Mouse (Mus musculus) urinary bladder, adult 2 months (tissue): ENCODE results near the gene Evc2. TPM values are rescaled to one million over a fixed set of nuclear protein-coding genes. Genes with fewer than 3 reads are reported as not detected.

Experiments used
- DNase-seq: peaks from one replicate; pipeline ENCODE4 v3.0.0; 2022; ENCODE audit warnings: low spot score
- polyA plus RNA-seq: library from polyadenylated mRNA; depleted of rRNA; stranded (reverse); fragments of >200 nt; gene quantifications from 2 replicates; pipeline ENCODE4 v1.2.3, GENCODE M21; 2012

Gene Evc2
- polyA plus RNA-seq, 1 experiment = 23.7 TPM

DNA sequence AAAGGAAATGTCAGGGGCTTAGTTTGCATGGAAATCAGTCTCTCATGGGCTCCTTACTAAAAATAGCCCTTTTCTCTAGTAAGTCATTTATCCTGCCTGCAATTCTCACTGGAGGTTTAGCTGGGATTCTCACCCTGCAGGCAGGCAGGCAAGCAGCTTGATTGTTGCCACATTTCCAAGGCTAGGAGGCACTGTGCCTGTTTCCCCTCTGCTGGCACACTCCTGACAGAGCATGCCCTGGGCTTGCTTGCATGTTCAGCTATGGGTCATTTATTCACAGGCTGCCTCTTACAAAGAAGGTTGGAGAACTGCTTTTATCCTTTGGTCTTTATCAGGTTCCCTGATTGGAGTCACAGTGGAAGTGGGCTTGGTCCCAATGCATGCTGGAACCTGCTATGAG lies 27.5 kb downstream of the Evc2 start:
- DNase-seq = no peak

DNA sequence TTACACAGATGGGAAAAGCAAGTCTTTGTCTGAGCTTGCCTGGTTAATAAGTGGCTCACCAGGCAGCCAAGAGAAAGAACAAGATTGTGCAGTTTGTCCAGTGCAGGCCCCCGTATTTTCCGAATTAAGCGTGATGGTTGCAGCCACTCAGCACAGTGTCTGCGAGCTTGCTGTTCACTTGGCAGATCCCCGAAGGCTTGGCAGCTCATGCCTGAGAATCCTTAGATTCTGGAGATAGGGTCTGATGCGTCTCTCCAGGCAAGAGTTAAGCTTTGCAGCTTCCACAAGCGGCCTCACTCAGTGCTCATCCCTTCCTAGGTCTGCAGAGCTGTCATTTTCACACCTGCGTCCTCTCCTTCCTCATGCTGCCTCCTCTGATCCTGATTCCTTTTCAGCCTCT lies 30.5 kb downstream of the Evc2 start:
- DNase-seq = no peak

DNA sequence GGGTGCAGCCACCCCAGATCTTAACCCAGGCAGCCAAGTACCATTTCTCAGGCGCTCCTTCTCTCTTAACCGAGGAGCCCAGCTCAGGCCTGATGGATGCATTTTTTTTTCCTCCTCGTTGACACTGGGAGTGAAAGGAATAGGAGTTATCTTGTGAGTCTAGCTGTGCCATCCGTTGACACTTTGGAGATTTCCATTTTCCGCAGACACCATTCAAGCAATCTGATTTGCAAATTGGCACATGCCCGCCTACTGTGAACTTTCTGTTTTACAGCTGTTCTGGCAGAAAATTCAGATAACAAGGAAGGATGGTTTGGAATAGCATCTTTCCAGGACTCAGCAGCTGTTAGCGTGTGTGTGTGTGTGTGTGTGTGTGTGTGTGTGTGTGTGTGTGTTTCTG lies 39.1 kb downstream of the Evc2 start:
- no peak for DNase-seq

DNA sequence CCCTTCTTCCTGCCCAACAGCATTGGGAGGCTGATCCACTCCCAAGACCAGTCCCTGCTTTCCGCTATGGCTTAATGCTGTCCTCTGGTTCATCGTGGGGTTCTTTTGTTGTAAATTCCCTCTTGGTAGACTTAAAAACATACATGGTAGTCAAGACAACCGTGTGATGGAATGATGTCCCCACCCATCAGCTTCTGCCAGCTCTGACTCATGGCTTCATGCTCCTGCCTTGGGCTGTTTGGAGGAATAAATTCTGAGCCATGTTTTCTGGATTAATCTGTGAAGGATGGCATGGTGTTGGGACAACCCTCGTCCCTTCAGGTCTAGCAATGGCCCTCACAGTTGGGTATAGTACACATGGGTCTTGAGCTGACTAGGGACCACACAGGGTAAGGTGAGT lies 42.3 kb downstream of the Evc2 start:
- no peak for DNase-seq

DNA sequence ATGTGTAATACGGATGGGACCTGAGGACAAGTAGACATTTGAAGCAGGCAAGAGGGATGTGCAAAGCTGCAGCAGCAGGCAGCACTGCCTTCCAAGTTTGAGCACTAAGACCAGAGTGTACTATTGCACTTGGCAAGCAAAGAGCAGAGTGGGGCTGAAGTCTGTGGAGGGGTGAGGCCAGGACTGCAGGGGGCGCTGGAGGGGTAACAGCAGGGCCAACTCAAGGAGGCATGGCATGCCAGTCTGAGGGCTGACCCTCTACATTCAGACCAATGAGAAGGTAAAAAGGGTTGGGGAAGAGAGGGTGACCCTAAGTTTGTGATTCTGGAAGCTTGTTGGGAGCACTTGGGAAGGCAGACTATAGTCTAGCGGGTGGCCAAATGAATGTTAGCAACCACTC lies 45.3 kb downstream of the Evc2 start:
- no peak for DNase-seq

DNA sequence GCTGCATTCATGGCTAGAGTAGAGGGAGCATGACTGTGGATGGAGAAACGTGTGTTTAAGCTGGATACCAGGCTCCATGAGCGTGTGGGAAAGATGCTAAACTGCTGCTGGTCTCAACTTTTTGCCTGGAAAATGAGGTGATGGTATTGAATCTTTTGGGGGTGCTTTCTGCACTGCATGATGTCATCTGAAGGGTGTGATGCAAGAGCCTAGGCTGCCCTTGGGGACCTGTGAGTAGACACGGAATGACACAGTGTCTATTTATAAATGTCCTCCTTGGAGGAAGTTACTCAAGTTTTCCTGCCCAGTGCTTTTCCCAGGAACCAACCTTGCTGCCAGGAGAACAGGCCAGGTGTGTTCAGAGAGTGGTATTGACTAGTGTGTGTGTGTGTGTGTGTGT lies 50.3 kb downstream of the Evc2 start:
- DNase-seq = no peak

DNA sequence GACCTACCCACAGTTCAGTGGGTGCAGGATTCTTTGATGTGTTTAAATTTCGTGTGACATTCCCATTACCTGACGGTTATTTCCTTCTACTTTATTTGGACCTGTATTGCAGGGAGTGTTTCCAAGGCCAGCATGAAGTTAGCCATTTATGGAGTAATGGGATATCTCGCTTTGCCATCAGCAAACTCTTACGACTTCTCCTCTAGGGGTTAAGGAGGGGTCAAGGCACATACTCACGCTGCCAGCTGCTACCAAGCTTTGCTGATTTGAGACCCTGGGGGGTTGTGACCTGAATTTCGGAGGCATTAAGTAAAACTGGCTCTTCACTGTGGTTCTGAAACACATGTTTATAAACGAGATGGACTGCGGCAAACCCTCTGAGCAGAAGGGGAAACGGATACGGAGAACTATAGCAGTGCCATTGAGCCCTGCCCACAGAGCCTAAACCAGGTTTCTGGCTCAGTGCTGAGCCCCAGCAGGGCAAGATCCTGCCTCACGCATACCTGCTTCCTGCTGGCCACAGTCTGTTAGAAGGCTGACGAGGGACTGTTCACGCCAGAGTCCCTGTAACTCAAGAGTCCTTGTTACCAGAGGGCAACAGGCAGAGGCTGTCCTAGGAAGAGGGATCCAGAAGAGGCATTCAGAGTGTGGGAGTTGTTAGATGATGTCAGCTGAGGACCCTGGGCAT lies 51.7 kb downstream of the Evc2 start:
- DNase-seq = no peak

DNA sequence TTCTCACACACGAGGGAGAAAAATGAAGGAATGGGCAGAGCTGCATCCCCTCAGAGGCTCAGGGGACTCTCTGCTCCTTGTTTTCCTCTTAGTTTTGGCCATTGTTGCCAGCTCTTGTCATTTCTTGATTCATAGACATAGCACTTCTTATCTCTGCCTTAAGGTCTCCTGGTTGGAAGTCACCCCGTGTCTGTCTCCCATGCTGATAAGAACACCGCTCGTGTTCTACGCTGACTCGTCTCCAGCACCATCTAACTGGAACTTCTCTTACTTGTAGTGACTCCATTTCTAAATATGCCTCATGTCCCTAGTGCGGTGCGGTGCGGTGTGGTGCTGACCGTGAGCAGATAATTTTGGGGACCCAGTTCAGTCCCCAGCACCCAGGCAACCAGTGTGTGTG lies 52.6 kb downstream of the Evc2 start:
- no peak for DNase-seq

DNA sequence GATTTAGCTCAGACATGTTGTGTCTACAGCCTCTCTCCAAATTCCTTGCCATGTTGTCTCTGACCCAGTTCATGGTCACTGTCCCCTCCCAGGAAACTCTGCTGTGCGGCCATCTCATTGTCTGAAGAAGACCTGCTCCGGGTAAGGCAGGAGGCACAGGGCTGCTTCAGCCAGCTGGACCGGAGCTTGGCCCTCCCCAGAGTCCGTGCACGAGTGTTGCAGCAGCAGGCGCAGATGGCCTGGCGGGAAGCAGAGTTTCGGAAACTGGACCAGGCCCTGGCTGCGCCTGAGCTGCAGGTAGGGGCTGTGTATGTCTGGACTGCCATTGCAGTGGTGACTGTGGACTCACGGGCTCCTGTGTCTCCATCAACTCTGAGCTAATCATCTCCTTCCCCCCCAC lies 53.6 kb downstream of the Evc2 start:
- no peak for DNase-seq

DNA sequence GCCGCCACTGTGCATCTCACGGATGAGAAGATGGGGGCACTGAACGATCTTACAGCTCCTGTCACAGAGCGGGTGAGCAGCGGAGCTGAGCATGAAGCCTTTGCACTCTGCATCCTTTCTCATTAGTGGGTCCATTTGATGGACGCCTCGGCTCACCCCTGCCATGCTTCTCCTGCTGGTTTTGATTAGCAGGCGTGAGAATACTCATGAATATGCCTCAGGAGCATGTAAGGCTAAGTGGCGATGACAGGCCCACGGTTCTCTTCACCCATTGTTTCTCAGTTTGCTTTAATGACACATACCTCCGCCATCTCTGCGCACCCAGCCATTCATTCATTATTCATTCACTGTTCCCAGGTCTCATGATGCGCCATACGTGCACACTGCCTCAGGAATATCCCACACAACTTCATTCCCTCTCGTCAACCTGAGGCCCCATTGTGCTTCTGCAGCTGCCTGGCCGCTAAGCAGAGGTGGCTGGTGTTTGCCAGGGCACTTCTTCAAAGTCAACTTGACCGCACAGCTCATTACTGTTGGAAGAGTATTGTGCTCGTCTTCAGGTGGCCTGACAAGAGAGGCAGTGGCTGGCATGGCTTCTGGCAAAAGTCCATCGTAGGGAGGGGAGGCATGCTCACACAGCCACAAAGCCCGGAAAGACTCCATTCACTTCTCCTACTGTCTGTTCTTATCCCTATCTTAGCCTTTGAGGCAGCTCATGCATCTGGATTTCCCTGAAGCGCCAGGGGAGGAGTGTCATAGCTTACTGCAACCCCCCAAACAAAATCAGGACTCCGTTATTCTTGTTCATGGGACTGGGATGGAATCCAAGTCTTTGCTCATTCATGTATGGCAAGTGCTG lies 57.1 kb downstream of the Evc2 start:
- DNase-seq = no peak

DNA sequence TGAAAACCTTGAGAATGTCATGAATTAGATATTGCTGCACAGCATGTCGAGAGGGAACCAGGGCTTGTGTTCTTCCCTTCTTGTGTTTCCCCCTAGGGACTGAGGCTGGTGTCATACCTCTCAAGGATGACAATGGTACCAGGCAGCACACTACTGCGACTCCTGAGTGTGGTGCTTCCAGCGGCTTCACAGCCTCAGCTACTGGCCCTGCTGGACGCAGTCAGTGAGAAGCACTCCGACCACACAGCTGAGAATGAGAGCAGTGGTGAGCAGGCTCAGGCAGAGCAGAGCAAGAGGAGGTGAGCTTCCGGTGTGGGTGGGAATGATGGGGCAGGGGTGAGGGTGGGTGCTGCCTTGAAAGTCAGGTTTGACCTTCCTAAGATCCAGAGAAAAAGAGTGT lies 80.7 kb downstream of the Evc2 start:
- DNase-seq = no peak

DNA sequence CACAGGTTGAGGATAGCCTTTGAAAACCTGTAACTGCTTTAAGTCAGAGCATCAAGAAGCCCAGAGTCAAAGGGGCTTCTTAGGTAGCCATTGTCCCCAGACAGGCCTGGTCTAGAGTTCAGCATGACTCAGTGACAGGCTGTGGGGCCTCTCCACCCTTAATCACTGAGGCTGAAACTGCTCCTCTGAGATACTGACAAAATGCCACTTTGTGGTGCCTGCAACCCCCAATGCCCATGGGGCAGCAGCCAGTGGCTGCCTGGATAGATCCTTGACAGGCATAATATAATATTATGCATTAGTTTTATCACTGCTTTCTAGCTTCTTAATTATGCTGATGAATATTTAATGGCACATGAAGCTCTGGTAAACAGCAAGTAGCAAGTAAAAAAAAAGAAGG lies 88.9 kb downstream of the Evc2 start:
- DNase-seq = no peak

DNA sequence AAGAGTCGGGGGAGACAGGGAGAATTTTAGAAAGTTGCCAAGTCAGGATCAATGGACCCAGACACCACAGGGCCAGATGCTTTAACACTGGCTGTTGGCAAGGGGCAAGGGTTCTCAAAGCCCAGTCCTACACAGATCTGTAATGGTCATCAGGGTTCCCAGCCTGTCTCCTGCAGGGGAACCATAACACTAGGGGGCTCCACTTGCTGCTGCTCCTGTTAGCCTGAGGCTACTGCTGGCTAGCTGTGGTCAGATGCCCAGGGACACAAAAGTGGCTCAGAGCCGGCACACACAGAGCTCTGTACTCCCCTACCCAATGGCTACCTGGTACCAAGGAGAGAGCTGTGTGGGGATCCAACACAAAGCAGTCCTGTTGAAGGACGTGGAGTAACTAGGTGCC lies 97.1 kb downstream of the Evc2 start:
- no peak for DNase-seq

DNA sequence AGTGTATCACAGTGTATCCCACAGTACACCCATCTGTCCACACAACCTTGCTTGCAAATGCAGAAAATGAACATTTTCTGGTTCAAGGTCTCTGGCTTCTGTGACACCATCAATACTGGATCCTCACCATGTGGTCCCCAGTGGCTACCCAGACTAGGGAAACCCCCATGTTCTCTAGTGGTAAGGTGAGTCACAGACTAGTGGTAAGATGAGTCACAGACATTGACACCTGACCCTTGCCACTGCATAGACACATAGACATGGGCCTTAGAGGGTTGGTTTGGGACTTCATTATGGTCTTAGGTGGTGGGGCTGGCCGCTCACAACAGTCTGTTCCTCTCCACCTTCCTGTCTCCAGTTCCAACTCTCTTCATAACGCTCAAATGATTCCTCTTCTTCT lies 104.5 kb downstream of the Evc2 start:
- DNase-seq = no peak

DNA sequence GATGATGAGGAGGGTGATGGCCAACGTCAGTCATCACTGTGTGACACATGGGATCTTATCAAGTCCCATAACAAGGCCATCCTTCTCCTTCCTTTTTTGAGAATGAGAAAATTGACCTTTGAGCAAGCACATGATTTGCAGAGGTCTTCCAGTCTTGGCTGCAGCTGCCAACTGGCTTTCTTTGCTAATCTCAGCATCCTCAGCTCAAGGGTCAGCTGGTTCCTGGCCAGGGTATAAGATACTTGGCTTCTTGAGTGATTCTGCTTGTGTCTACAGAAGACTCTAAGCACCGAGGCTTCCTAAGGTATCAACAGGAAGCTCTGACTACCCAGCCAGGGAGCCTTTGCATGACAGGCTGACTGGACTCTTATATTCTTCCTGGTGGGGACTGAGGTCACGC lies 109.2 kb downstream of the Evc2 start:
- DNase-seq = no peak

DNA sequence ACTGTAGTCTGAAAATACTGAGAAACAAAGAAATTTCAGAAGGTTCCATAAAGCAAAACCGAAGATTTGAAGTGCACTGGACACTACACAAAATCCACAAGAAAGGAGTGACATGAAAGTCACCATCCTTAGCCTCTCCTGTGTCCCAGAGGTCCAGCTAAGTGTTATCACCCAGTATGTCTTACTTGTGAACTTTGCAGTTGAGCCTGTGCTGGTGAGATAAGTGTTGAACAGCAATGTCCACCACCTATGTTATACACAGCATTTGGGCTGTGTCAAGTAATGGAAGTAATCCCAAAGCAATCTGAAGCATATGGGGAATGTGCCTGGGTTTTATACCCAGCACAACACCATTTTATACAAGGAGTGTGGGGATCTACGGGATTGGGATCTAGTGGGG lies 118.3 kb downstream of the Evc2 start:
- no peak for DNase-seq

DNA sequence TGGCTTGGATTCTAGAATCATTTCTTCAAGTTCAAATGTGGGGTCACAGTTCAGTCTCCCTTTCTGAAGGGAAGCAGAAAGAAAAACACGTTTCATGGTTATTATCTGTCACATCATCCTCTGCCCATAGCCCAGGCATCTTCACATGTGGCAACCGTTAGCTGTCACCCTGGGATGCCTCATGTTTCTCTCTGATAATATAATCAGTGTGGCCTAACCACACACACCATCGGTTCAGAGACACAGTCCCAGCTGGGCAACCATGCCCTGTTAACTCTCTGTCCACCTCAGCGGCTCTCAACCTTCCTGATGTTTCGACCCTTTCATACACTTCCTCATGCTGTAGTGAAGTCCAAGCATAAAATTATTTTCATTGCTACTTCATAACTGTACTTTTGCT lies 118.9 kb downstream of the Evc2 start:
- DNase-seq = no peak

DNA sequence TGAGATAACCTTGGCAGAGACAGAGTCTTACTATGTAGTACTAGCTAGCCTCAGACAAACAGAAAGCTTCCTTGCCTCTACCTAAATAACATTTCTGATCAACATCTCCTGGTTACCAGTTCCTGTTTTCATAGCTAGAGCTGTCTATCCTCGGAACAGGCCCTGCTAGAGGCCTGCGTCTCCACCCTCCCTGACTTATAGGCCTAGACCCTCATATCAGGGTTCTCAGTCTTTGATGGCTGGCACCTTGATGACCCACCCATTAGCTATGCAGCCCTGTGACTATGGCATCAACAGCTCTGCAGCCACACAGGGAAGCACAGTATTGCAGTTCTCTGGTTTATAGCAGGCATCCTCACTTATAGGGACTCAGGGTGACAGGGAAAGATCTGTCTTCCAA lies 119.5 kb downstream of the Evc2 start:
- no peak for DNase-seq

DNA sequence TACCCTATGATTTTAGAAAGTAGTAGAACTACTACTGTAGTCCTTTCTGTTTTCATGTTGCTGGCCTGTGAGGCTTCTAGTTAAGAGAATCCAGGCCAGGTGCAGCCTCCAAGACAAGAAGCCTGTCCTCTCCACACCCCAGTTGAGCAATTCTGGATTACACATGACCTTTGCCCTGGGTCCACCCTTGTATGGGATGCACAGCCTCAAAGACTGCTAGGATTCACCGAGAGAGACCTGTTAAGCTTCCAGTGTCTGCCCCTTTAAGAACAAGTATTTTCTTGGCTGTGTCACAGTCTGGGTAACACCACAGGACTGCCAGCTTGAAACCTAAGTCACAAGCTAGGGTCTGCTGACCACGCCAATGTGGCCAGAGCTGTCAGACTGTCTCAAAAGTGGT lies 119.9 kb downstream of the Evc2 start:
- no peak for DNase-seq

DNA sequence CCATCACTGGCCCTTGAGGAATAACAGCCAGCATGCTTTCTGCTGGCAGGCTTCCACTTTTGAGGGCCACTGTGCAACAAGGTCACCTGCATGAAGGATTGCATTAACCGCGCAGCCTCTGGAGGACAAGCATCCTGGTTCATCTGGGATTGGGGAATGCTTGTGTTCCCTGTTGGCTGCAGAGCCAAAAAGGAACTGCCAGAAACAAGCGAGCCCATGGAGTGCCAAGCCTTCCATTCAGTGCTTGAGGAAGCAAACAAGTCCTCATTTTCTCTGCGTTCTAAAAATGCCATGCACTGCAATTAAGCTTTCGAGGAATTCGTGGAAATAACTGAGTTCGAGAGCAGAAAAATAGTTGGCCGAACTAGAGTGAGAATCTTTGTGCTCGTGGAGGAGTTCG lies 127.2 kb downstream of the Evc2 start:
- no peak for DNase-seq

DNA sequence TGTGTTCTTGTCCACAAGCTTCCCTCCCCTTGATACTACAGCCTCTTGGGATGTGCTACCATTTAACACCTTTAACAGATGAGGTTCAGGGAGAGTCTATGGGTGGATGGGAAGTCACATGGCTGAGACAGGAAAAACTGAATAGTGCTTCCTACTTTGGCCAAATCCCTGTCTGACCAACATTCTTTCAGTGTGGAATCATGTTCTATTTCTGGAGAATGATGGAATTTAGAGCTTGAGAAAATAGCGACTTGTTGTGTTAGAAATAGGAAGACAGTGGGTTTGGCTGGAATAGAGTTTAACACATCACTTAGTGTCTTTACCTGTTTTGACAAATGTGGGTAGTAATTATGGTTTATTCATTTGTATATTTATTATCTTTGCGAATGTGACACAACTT lies 129.3 kb downstream of the Evc2 start:
- DNase-seq = no peak

DNA sequence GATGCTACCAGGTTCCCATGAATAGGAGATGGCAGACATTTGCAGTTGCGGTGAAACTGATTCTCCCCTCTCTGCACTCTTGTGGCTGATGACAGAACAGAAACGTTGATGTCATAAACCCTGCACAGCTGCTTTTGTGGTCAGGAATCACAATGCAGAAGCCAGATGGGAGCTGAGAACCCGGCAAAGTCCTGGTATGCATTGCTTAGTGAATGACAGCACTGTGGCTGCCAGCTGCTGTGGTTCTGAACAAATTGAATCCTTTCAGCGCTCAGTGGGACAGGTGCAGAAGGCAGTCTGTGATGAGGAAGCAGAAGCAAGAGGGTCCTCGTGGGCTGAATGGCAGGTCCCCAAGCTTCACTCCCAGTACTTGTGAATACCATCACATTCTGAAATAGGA lies 130.7 kb downstream of the Evc2 start:
- no peak for DNase-seq

DNA sequence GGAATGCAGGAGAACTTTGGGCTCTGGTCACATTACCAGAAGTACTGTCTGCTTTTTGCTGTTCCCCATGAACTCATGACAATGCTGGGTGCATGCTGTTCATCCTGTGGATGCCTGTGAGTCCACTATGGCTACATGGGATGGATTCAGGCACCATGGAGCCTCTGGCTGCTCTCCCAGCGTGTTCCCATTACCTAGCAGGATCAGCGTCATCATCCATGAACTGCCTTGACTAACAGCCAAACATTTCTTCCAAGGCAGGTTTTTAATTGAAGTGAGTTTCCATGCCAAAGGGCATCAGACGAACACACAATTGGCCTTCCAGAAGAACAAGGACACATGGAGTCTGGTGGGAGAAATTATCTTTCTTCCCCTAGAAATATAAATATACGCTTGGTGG lies 133.3 kb downstream of the Evc2 start:
- no peak for DNase-seq
